Mouse (Mus musculus): ENCODE measurements at regions not wholly inside any gene's neighbourhood (a gene's known extent, or its start where the extent isn't known, plus 50 kb on each side); places are given as distances from the start of the nearest gene placed in this dataset.

GRCm38 (mm10) chr2:17868145-17868544, 128.6 kb downstream of the H2al2a start:
- Histone ChIP-seq H3K79me2 (replicated peaks; ENCODE audit: control insufficient read depth, extremely low read depth, insufficient read depth, poor library complexity, severe bottlenecking) (no peaks in the 10 kb centered on the region), H3K4me2 (ENCODE audit: insufficient read depth, low read depth, poor library complexity, severe bottlenecking) (no peak overlapping the region), H3K4me3 (replicated peaks in 1 of 3; ENCODE audit: low read depth in 2 of 3, low read length in 2 of 3, poor library complexity in 1 of 3) (no peak overlapping the region), H3K27ac (ENCODE audit: insufficient read depth, low read depth) (no peak overlapping the region), H3K4me1 (ENCODE audit: control insufficient read depth in 1 of 2, insufficient read depth in 2 of 2) (peaks cover 0 to 17% of the 10 kb centered on the region in 2 experiments; a peak in 2 of 4 replicates), H3K36me3 (replicated peaks in 1 of 2; ENCODE audit: control insufficient read depth in 1 of 2, insufficient read depth in 1 of 2, low read length in 1 of 2) (no peaks in the 10 kb centered on the region), H3K27me3 (replicated peaks) (no peaks in the 10 kb centered on the region), H3K9me3 (replicated peaks; ENCODE audit: low read length) (no peaks in the 10 kb centered on the region), H3K9ac (ENCODE audit: insufficient read depth, low read depth) (no peak overlapping the region)
- no peak for DNase-seq (ENCODE audit: extremely low read depth)
- TF ChIP-seq ZKSCAN1 (IDR thresholded peaks at IDR 0.05; ENCODE audit: borderline replicate concordance, low read depth, low read length) (no peak), MXI1 (IDR thresholded peaks at IDR 0.05; ENCODE audit: low read depth, low read length) (no peak), SMC3 (IDR thresholded peaks at IDR 0.05; ENCODE audit: low read depth, low read length) (no peak), RAD21 (IDR thresholded peaks at IDR 0.05; ENCODE audit: low read depth, low read length) (no peak), TBP (conservative IDR thresholded peaks at IDR 0.05; ENCODE audit: low read depth, low read length) (no peak), EP300 (IDR thresholded peaks at IDR 0.05; ENCODE audit: low read length) (no peak), MAZ (IDR thresholded peaks at IDR 0.05; ENCODE audit: low read depth, low read length) (no peak), E2F4 (IDR thresholded peaks at IDR 0.05; ENCODE audit: insufficient replicate concordance, low read depth, low read length) (no peak), CHD1 (IDR thresholded peaks at IDR 0.05; ENCODE audit: low read depth, low read length) (no peak), BHLHE40 (IDR thresholded peaks at IDR 0.05; ENCODE audit: low read depth, low read length) (no peak), ETS1 (conservative IDR thresholded peaks at IDR 0.05; ENCODE audit: low read depth, low read length) (no peak), ZNF384 (IDR thresholded peaks at IDR 0.05; ENCODE audit: low read depth, low read length) (no peak), ZC3H11A (IDR thresholded peaks at IDR 0.05; ENCODE audit: low read depth, low read length) (no peak), NRF1 (IDR thresholded peaks at IDR 0.05; ENCODE audit: low read depth, low read length) (no peak), HCFC1 (IDR thresholded peaks at IDR 0.05; ENCODE audit: low read depth, low read length) (no peak)
- dilution Hi-C loops (cut with MboI; ENCODE audit: extremely low pct_ligation_motif_present, extremely low pct_unique_long_range_greater_than_20kb, low sequenced_read_pairs) (no loop called here), in situ Hi-C loops (cut with MboI; ENCODE audit: low pct_ligation_motif_present, low pct_unique_long_range_greater_than_20kb, low sequenced_read_pairs) (no loop called here)

GRCm38 (mm10) chr2:17867341-17867740, 129.4 kb downstream of the H2al2a start:
- H3K4me3 ChIP-seq (replicated peaks in 1 of 3; ENCODE audit: low read depth in 2 of 3, low read length in 2 of 3, poor library complexity in 1 of 3) = no peak overlapping the region
- H3K36me3 ChIP-seq (replicated peaks in 1 of 2; ENCODE audit: control insufficient read depth in 1 of 2, insufficient read depth in 1 of 2, low read length in 1 of 2) = no peaks in the 10 kb centered on the region
- H3K27me3 ChIP-seq (replicated peaks) = no peaks in the 10 kb centered on the region
- H3K27ac ChIP-seq (ENCODE audit: insufficient read depth, low read depth) = no peak overlapping the region
- peaks cover 0 to 17% of the 10 kb centered on the region in 2 experiments; a peak in 2 of 4 replicates for H3K4me1 ChIP-seq (ENCODE audit: control insufficient read depth in 1 of 2, insufficient read depth in 2 of 2)
- no peak for DNase-seq (ENCODE audit: extremely low read depth)
- H3K79me2 ChIP-seq (replicated peaks; ENCODE audit: control insufficient read depth, extremely low read depth, insufficient read depth, poor library complexity, severe bottlenecking) = no peaks in the 10 kb centered on the region
- no peak for TF ChIP-seq CHD2 (IDR thresholded peaks at IDR 0.05; ENCODE audit: low read length)
- TF ChIP-seq ZMIZ1 (IDR thresholded peaks at IDR 0.05; ENCODE audit: low read depth, low read length) = no peak
- TF ChIP-seq CTCF (conservative IDR thresholded peaks at IDR 0.05 in 1 of 2, IDR thresholded peaks at IDR 0.05 in 1 of 2; ENCODE audit: low read depth in 2 of 2, low read length in 2 of 2) = no peak
- no peak for TF ChIP-seq EP300 (IDR thresholded peaks at IDR 0.05; ENCODE audit: low read length)
- TF ChIP-seq MYC (IDR thresholded peaks at IDR 0.05; ENCODE audit: low read depth, low read length) = no peak
- dilution Hi-C loops (cut with MboI; ENCODE audit: extremely low pct_ligation_motif_present, extremely low pct_unique_long_range_greater_than_20kb, low sequenced_read_pairs) (no loop called here), in situ Hi-C loops (cut with MboI; ENCODE audit: low pct_ligation_motif_present, low pct_unique_long_range_greater_than_20kb, low sequenced_read_pairs) (no loop called here)
- H3K4me2 ChIP-seq (ENCODE audit: insufficient read depth, low read depth, poor library complexity, severe bottlenecking) = no peak overlapping the region
- no peak overlapping the region for H3K9ac ChIP-seq (ENCODE audit: insufficient read depth, low read depth)
- H3K9me3 ChIP-seq (replicated peaks; ENCODE audit: low read length) = no peaks in the 10 kb centered on the region
